Mouse (Mus musculus) liver, embryonic 14.5 days (tissue): ENCODE results near the gene Grhl3.

Source experiments
- CTCF ChIP-seq: IDR thresholded peaks from 2 replicates; pipeline ENCODE4 v1.5.1; 2016; ENCODE audit warnings: antibody characterized with exemption, low read depth, control low read depth
- EP300 ChIP-seq: IDR thresholded peaks from 2 replicates; pipeline ENCODE4 v1.6.1; 2016; ENCODE audit warnings: antibody characterized with exemption, low read depth

DNA sequence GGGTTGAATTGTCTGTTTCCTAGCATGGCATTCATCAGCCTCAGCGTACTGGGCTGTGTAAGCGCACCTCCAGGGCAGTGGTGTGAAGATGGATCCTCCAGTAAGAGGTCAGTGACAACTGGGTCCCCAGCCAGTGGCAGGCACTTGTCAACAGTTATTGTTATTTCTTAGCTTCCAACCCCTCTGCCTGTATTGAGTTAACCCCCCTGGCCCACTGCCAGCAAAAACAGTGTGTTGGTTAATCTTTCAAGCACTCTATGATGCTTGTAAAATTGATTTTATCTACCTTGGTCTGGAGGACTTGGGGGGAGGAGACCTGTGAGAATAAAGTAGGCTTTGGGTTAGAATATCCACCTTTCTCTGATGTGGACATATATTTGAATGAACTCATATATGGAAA is 29.1 kb downstream of the Grhl3 start:
- TF ChIP-seq CTCF (no peak), EP300 (no peak)
